Mouse (Mus musculus) heart, adult 2 months (tissue): ENCODE measurements around the gene March4.

Experiments used
- CTCF ChIP-seq: fragments of 200-600 bp; IDR thresholded peaks from 2 replicates; pipeline ENCODE4 v1.8.1; 2022; ENCODE audit warnings: antibody characterized with exemption, mild to moderate bottlenecking, moderate library complexity
- EP300 ChIP-seq: fragments of 200-500 bp; IDR thresholded peaks from 2 replicates; pipeline ENCODE4 v1.6.1; 2011; ENCODE audit warnings: low read depth, low read length, control low read depth; ENCODE audit not compliant: insufficient read depth
- POLR2A ChIP-seq: fragments of 200-500 bp; IDR thresholded peaks from 2 replicates; pipeline ENCODE4 v1.6.1; 2011; ENCODE audit warnings: mild to moderate bottlenecking, low read depth, low read length, control low read depth; ENCODE audit not compliant: insufficient read depth

DNA sequence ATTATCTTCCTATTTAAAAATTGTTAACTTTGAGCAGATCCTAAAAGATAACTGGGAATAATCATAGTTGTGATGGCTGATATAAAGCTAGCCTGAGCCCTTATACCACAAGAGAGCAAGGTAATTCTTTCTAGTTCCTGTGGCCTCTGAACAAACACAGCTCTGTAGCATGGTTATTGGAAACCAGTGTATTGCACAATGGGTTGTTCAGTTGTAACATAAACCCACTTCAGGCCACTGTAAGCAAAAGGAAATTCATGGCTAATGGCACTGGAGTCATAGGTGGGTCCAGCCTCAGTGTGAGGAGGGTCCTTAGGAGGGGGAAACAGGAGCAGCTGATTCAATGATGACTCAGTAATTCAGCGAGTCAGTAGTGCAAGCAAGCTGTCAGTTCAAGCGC lies 116.5 kb downstream of the March4 start:
- TF ChIP-seq CTCF = no peak
- TF ChIP-seq POLR2A = no peak
- no peak for TF ChIP-seq EP300
